Mouse (Mus musculus): Measurements from ENCODE around the gene Map2k1. TPM values are rescaled to one million over a fixed set of nuclear protein-coding genes. Genes with fewer than 3 reads are reported as not detected.
A peak's percentile ranks its signal among the peaks of the same experiment; 100 is the strongest.
"Not testable (repeated sequence)": the region's sequence is repeated elsewhere in the genome, so short reads cannot be mapped to it uniquely, and the experiment has no call there.

Map2k1 gene
- total RNA-seq, 2 experiments from 2014 or later: 54.7 to 55.1 TPM

- no peak for DNase-seq
These were observed 45.8 kb downstream of the Map2k1 start for GRCm38 (mm10) chr9:64207509-64208084.

GRCm38 (mm10) chr9:64202866-64203265 lies 50.6 kb downstream of the Map2k1 start:
- DNase-seq: no peak

- no peak for DNase-seq
These were observed 51.1 kb downstream of the Map2k1 start for GRCm38 (mm10) chr9:64202331-64202730.

GRCm38 (mm10) chr9:64199897-64200296 lies 53.5 kb downstream of the Map2k1 start:
- DNase-seq: no peak

- DNase-seq: not testable (repeated sequence)
These were observed 54.5 kb downstream of the Map2k1 start for GRCm38 (mm10) chr9:64198763-64199418.

DNA sequence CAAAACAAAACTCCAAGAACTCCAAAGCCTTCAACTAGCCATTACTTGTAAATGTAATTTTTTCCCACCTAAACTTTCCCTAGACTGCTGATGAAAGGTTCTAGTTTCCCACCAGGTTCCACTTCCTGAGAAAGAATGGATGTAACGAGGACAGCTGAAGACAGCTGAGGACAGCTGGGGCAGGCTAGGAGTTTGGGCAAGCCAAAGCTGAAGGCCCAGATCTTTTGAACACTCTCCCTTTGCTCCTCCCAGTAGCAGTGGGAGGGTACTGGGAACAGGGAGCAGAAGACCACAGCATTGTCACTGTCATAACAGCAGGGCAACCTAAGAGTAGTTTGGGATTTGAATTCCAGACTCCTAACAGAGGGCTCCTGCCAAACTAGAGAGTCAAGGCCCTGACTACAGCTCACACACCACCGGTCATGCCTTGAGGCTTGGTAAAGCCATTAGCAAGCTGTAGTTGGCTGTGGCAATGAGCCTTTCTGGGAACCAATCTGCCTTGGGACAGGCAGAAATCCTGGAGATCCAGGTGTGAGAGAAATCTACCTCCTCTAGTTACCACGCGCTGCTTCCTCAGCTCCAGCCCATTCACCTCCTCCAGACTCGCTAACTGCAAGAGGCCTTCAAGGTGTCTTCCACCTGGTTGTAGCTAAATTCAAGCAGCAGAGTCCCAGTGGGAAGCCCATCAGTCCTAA lies 55.2 kb downstream of the Map2k1 start:
- DNase-seq: no peak

DNA sequence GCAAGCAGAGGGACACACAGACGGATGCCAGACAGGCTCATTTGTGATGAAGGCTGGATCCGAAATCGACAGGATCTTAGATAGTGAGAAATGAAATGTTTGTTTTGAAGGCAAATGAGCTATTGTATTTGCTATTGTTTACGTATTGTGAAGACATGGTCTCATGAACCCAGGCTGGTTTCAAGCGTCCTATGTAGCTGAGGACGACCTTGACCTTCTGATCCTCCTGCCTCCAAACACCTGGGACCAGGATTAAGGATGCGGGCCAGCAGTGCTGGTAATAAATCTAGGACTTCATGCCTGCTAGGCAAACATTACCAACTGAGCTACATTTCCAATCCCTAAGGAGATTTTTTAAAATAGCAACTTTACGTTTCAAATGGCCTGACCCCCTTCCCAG lies 55.9 kb downstream of the Map2k1 start:
- DNase-seq: no peak

- DNase-seq: no peak
These were observed 57.9 kb downstream of the Map2k1 start for GRCm38 (mm10) chr9:64195554-64195953.

DNA sequence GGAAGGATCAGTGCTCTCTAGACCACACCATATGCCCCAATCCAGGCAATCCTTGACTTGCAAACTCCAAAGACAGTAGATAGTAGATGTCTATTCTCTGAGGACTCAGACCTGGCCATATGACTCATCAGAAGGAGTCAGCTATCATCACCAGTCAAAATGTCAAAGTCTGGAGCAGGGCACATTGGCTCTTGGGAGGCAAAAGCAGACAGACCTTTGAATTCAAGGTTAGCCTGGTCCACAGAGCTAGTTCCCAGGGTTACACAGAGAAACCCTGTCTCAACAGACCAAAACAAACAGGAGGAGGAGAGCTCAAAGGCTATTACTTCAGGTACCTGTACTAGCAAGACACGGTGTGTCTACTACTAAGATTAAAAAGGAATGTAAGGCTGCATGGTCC lies 59.6 kb downstream of the Map2k1 start:
- DNase-seq: peak; percentile 21

- DNase-seq: no peak
These were observed 69.1 kb downstream of the Map2k1 start for GRCm38 (mm10) chr9:64184166-64184840.

DNA sequence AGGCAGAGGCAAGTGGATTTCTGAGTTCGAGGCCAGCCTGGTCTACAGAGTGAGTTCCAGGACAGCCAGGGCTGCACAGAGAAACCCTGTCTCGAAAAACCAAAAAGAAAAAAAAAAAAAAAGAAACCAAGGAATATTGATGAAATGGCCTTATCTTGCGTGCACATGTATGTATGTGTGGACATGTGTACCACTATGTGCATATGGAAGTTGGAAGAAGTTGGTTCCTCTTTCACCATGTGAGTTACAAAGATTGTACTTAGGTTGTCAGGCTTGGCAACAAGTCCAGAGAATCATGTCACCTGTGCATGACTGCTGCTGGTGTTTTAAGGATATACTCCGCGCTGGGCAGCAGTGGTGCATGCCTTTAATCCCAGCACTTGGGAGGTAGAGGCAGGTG lies 70.1 kb downstream of the Map2k1 start:
- DNase-seq: not testable (repeated sequence)

DNA sequence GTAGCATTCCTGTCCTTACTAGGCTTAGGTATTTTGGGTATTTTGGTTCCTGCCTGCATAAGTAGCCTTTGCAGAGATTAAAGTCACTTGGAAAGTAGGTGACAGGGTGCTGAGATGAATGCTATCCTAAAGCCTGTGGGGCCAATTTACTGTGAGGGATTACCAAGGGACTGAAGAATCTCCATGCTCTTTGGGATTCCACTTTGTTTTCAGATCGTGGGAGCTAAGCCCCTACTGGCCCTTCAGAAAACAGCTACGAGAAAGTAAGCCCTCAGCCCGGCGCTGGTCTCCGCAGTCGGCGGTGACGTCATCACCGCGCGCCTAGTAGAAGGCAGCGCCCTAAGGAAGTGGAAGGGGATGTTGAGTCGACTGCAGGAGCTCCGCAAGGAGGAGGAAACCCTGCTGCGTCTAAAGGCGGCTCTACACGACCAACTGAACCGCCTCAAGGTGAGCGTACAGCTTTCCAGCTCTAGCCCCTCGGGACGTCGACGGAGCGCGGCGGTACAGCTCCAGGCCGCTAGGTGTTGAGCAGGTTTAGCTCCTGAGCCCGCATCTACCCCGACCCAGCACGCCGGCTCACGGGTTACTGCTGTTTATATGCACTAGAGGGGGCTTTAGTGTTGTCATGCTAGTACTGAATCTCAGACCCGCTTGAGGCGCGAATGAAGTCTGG lies 74.3 kb downstream of the Map2k1 start, which contains the start of gene Snapc5:
Gene Snapc5, plus strand, starts transcription at position 301 of the 673 bp plus-strand sequence.
- DNase-seq: peak; percentile 92

DNA sequence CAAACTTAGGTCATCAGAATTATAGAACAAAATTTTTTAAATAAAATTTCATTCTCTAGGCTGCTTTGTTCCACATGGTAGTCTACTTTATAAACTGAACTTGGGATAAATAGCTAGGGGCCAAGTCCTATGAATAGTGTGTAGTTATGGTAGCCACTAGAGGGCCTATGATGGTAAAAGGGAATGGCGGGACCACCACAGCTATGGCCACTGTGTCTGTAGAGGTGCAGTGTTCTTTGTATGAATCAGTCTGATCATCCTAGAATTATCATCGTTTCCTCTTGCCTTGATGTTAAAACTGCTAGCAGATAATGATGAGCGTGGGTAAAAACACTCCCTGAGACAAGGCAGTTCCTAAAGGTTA lies 74.8 kb downstream of the Map2k1 start:
- DNase-seq: no peak

GRCm38 (mm10) chr9:64175378-64175777 lies 78.1 kb downstream of the Map2k1 start:
- no peak for DNase-seq

GRCm38 (mm10) chr9:64174766-64175165 lies 78.7 kb downstream of the Map2k1 start:
- no peak for DNase-seq

DNA sequence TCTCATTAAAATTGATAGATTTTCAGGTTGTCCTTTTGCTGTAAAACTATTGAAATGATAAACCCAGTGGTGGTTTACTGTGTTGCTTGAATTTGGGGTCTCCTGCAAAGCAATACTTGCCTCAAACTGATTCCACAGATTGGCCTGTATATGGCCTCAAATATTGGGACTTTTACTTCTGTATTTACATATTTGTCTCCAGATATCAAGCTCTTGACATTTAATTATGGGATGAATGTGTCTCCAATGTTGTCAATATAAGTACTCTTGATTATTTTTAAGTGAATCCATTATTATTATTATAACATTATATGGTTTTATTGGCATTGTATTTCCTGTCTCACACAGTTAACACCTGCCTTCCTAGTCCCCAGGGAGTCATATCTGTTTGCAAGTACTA lies 79.1 kb downstream of the Map2k1 start:
- no peak for DNase-seq

GRCm38 (mm10) chr9:64173666-64174220 lies 79.7 kb downstream of the Map2k1 start:
- DNase-seq: no peak

- DNase-seq: peak; percentile 87
These were observed 80.4 kb downstream of the Map2k1 start, which contains the start of the genes Zwilch and Rpl4 for GRCm38 (mm10) chr9:64172816-64173665. TSS of gene Zwilch (minus strand) at chr9:64173104. TSS of gene Rpl4 (plus strand) at chr9:64173375.

- DNase-seq: no peak
These were observed 81.2 kb downstream of the Map2k1 start for GRCm38 (mm10) chr9:64172145-64172815.

- DNase-seq: not testable (repeated sequence)
These were observed 83.5 kb downstream of the Map2k1 start for GRCm38 (mm10) chr9:64169967-64170366.
